Mouse (Mus musculus): Measurements from ENCODE around the gene Guca2b. TPM values are rescaled to one million over a fixed set of nuclear protein-coding genes. Genes with fewer than 3 reads are reported as not detected.

The Guca2b gene
- total and polyA plus RNA-seq, 3 experiments: 1.1 to 2.3 TPM; not detected in 1

DNA sequence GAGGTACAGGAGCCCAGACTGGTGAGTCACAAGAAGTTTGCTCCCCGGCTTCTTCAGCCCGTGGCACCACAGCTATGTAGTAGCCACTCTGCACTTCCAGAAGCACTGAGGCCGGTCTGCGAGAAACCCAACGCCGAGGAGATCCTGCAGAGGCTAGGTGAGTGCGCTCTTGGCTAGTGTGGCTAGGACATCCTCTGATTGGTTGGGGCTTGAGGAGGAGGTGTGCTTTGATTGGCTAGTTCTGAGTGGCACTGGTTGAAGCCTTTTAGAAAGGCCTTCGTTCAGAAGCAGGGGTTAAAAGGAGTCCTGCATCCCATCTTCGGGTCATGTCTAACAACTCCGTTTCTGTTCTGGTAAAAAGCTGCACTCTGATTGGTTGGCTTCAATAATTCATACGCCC is 20.1 kb downstream of the Guca2b start:
- no peaks in the 10 kb centered on the region for H3K27me3 ChIP-seq (replicated peaks)
- no peak overlapping the region for H3K4me2 ChIP-seq (ENCODE audit: insufficient read depth, low read depth, poor library complexity, severe bottlenecking)
- peaks cover 0 to 19% of the 10 kb centered on the region in 2 experiments; a peak in 2 of 4 replicates for H3K4me1 ChIP-seq (ENCODE audit: control insufficient read depth in 1 of 2, insufficient read depth in 2 of 2)
- H3K79me2 ChIP-seq (replicated peaks; ENCODE audit: control insufficient read depth, extremely low read depth, insufficient read depth, poor library complexity, severe bottlenecking): no peaks in the 10 kb centered on the region
- H3K9me3 ChIP-seq (replicated peaks; ENCODE audit: low read length): peaks cover 7% of the 10 kb centered on the region
- peaks cover 0 to 9% of the 10 kb centered on the region in 2 experiments for H3K36me3 ChIP-seq (replicated peaks in 1 of 2; ENCODE audit: control insufficient read depth in 1 of 2, insufficient read depth in 1 of 2, low read length in 1 of 2)
- dilution Hi-C loops (cut with MboI; ENCODE audit: extremely low pct_ligation_motif_present, extremely low pct_unique_long_range_greater_than_20kb, low sequenced_read_pairs) (no loop called here), in situ Hi-C loops (cut with MboI; ENCODE audit: low pct_ligation_motif_present, low pct_unique_long_range_greater_than_20kb, low sequenced_read_pairs) (no loop called here)
- no peak overlapping the region for H3K4me3 ChIP-seq (replicated peaks in 1 of 3; ENCODE audit: low read depth in 2 of 3, low read length in 2 of 3, poor library complexity in 1 of 3)
- H3K9ac ChIP-seq (ENCODE audit: insufficient read depth, low read depth): no peak overlapping the region
- H3K27ac ChIP-seq (ENCODE audit: insufficient read depth, low read depth): no peak overlapping the region
- no peak for TF ChIP-seq GABPA (IDR thresholded peaks at IDR 0.05; ENCODE audit: insufficient replicate concordance, low read depth, low read length)
- no peak for TF ChIP-seq POLR2AphosphoS2 (IDR thresholded peaks at IDR 0.05; ENCODE audit: low read depth, low read length)
- no peak for TF ChIP-seq ZKSCAN1 (IDR thresholded peaks at IDR 0.05; ENCODE audit: borderline replicate concordance, low read depth, low read length)
- no peak for TF ChIP-seq MAFK (IDR thresholded peaks at IDR 0.05; ENCODE audit: insufficient replicate concordance, low read length)
- TF ChIP-seq RAD21 (IDR thresholded peaks at IDR 0.05; ENCODE audit: low read depth, low read length): no peak
- no peak for TF ChIP-seq MEF2A (IDR thresholded peaks at IDR 0.05; ENCODE audit: borderline replicate concordance, low read depth, low read length)
- no peak for TF ChIP-seq MYC (IDR thresholded peaks at IDR 0.05; ENCODE audit: low read depth, low read length)
- TF ChIP-seq KAT2A (IDR thresholded peaks at IDR 0.05; ENCODE audit: insufficient replicate concordance, low read length): no peak
- TF ChIP-seq RCOR1 (conservative IDR thresholded peaks at IDR 0.05; ENCODE audit: low read depth, low read length): no peak
- TF ChIP-seq ZMIZ1 (IDR thresholded peaks at IDR 0.05; ENCODE audit: low read depth, low read length): no peak
- TF ChIP-seq MAX (IDR thresholded peaks at IDR 0.05; ENCODE audit: low read length): no peak
- no peak for TF ChIP-seq BHLHE40 (IDR thresholded peaks at IDR 0.05; ENCODE audit: low read depth, low read length)
- TF ChIP-seq SIN3A (IDR thresholded peaks at IDR 0.05; ENCODE audit: low read length): no peak
- TF ChIP-seq NELFE (IDR thresholded peaks at IDR 0.05; ENCODE audit: low read depth, low read length): no peak
- no peak for DNase-seq (ENCODE audit: extremely low read depth)

DNA sequence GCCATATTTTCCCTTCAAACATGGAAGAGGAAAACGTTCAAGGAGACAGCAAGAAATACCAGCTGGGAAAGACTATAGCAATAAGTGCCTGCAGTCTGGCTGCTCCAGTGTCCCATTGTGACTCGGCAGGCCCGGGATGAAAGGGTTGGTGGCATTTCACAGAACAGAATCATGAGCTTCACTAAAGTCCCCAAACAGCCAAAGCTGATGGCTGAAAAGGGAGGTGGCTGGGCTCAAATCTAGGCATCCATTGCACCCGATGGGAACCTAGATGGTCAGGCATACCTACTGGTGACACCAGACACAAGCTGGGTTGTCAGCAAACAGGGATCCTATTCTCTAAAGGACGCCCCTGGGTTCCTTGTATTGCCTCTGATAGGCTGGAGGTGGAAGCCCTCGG is 20.8 kb downstream of the Guca2b start:
- H3K9me3 ChIP-seq (replicated peaks; ENCODE audit: low read length): peaks cover 4% of the 10 kb centered on the region
- dilution Hi-C loops (cut with MboI; ENCODE audit: extremely low pct_ligation_motif_present, extremely low pct_unique_long_range_greater_than_20kb, low sequenced_read_pairs): no loop called here

More for the DNA sequence above, 20.8 kb downstream of the Guca2b start:
- H3K36me3 ChIP-seq (replicated peaks in 1 of 2; ENCODE audit: control insufficient read depth in 1 of 2, insufficient read depth in 1 of 2, low read length in 1 of 2): peaks cover 0 to 16% of the 10 kb centered on the region in 2 experiments
- H3K79me2 ChIP-seq (replicated peaks; ENCODE audit: control insufficient read depth, extremely low read depth, insufficient read depth, poor library complexity, severe bottlenecking): no peaks in the 10 kb centered on the region
- in situ Hi-C loops (cut with MboI; ENCODE audit: low pct_ligation_motif_present, low pct_unique_long_range_greater_than_20kb, low sequenced_read_pairs): no loop called here
- peaks cover 0 to 19% of the 10 kb centered on the region in 2 experiments; a peak in 2 of 4 replicates for H3K4me1 ChIP-seq (ENCODE audit: control insufficient read depth in 1 of 2, insufficient read depth in 2 of 2)
- no peak for DNase-seq (ENCODE audit: extremely low read depth)
- H3K27me3 ChIP-seq (replicated peaks): no peaks in the 10 kb centered on the region
- no peak overlapping the region for H3K9ac ChIP-seq (ENCODE audit: insufficient read depth, low read depth)
- TF ChIP-seq NELFE (IDR thresholded peaks at IDR 0.05; ENCODE audit: low read depth, low read length) (no peak), CHD1 (IDR thresholded peaks at IDR 0.05; ENCODE audit: low read depth, low read length) (no peak), IRF4 (IDR thresholded peaks at IDR 0.05; ENCODE audit: low read depth, low read length) (no peak), MEF2A (IDR thresholded peaks at IDR 0.05; ENCODE audit: borderline replicate concordance, low read depth, low read length) (no peak), NRF1 (IDR thresholded peaks at IDR 0.05; ENCODE audit: low read depth, low read length) (no peak), RCOR1 (conservative IDR thresholded peaks at IDR 0.05; ENCODE audit: low read depth, low read length) (no peak), SMC3 (IDR thresholded peaks at IDR 0.05; ENCODE audit: low read depth, low read length) (no peak), MYC (IDR thresholded peaks at IDR 0.05; ENCODE audit: low read depth, low read length) (no peak), ZNF384 (IDR thresholded peaks at IDR 0.05; ENCODE audit: low read depth, low read length) (no peak), ZMIZ1 (IDR thresholded peaks at IDR 0.05; ENCODE audit: low read depth, low read length) (no peak), EP300 (IDR thresholded peaks at IDR 0.05; ENCODE audit: low read length) (no peak), POLR2AphosphoS2 (IDR thresholded peaks at IDR 0.05; ENCODE audit: low read depth, low read length) (no peak)
- H3K4me2 ChIP-seq (ENCODE audit: insufficient read depth, low read depth, poor library complexity, severe bottlenecking): no peak overlapping the region
- H3K27ac ChIP-seq (ENCODE audit: insufficient read depth, low read depth): no peak overlapping the region
- H3K4me3 ChIP-seq (replicated peaks in 1 of 3; ENCODE audit: low read depth in 2 of 3, low read length in 2 of 3, poor library complexity in 1 of 3): no peak overlapping the region

All from CH12.LX (cell line).